Mouse (Mus musculus) liver, embryonic 12.5 days (tissue): Measurements from ENCODE around the gene Irf2bp2. TPM values are rescaled to one million over a fixed set of nuclear protein-coding genes. Genes with fewer than 3 reads are reported as not detected.

Source experiments
- ATAC-seq: fragments of 200-750 bp; cut with Nextera tagmentation; 2 replicates; pipeline ENCODE4 v1.8.0; 2017; ENCODE audit warnings: moderate number of reproducible peaks, mild to moderate bottlenecking, moderate library complexity
- H3K27ac ChIP-seq: fragments of 300-500 bp; sonication (generic); 2 replicates; pipeline ENCODE4 v1.5.1; 2016; ENCODE audit warnings: mild to moderate bottlenecking
- H3K27me3 ChIP-seq: fragments of 300-500 bp; sonication (generic); replicated peaks from 2 replicates; pipeline ENCODE4 v1.6.1; 2016; ENCODE audit warnings: mild to moderate bottlenecking, moderate library complexity
- H3K36me3 ChIP-seq: fragments of 300-500 bp; sonication (generic); 2 replicates; pipeline ENCODE4 v1.6.1; 2016; ENCODE audit warnings: mild to moderate bottlenecking, moderate library complexity
- H3K4me1 ChIP-seq: fragments of 300-500 bp; sonication (generic); 2 replicates; pipeline ENCODE4 v1.6.1; 2016
- H3K4me2 ChIP-seq: fragments of 300-500 bp; sonication (generic); 2 replicates; pipeline ENCODE4 v1.6.1; 2016; ENCODE audit warnings: mild to moderate bottlenecking, moderate library complexity
- H3K4me3 ChIP-seq: fragments of 300-500 bp; sonication (generic); 2 replicates; pipeline ENCODE4 v1.5.1; 2016; ENCODE audit warnings: mild to moderate bottlenecking, moderate library complexity
- H3K9ac ChIP-seq: fragments of 300-500 bp; sonication (generic); 2 replicates; pipeline ENCODE4 v1.6.1; 2016; ENCODE audit warnings: mild to moderate bottlenecking, moderate library complexity
- H3K9me3 ChIP-seq: fragments of 300-500 bp; sonication (generic); replicated peaks from 2 replicates; pipeline ENCODE4 v1.6.1; 2016; ENCODE audit warnings: mild to moderate bottlenecking, moderate library complexity
- WGBS: fragments of 180-500 bp; shearing (Covaris S2); methylation state at CpG from one replicate; pipeline ENCODE4 v1.1.7; 2016; ENCODE audit not compliant: insufficient replicate concordance; 5-methylcytosine and 5-hydroxymethylcytosine counted together
- polyA plus RNA-seq: library from polyadenylated mRNA; unstranded; fragments of >200 nt; fragmentation: Nextera tagmentation; extraction: Ambion mirVana; gene quantifications from 2 replicates; pipeline ENCODE4 v1.2.1, GENCODE M21; 2016

The Irf2bp2 gene
- polyA plus RNA-seq, 1 experiment from 2014 or later: 5.5 TPM

DNA sequence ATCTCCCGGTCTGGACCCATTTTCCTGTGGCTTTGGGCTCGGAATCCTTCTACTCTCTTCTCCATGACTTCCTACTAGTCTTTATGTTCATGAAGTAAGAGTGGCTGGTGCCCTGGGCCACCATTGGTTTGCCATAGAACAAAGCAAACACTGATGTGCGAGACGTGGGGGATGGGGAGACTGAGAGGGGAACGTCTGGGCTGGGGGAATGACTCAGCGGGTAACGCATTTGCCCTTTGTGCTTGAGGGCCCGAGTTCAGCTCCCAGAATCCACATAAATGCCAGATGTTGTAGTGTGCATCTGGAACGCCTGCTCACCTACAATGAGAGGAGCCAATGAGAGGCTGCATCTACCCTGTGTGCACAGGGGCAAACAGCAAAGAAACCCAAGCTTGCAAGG is 36.4 kb downstream of the Irf2bp2 start:
- Histone ChIP-seq H3K4me1 (peaks cover 7% of the 10 kb centered on the region), H3K36me3 (no peaks in the 10 kb centered on the region), H3K9ac (no peak overlapping the region), H3K4me3 (no peak overlapping the region), H3K27ac (no peak overlapping the region), H3K9me3 (no peaks in the 10 kb centered on the region), H3K4me2 (no peak overlapping the region), H3K27me3 (no peaks in the 10 kb centered on the region)
- WGBS: 36% methylated on average over 9 of the region's 9 CpGs
- ATAC-seq: no peak

DNA sequence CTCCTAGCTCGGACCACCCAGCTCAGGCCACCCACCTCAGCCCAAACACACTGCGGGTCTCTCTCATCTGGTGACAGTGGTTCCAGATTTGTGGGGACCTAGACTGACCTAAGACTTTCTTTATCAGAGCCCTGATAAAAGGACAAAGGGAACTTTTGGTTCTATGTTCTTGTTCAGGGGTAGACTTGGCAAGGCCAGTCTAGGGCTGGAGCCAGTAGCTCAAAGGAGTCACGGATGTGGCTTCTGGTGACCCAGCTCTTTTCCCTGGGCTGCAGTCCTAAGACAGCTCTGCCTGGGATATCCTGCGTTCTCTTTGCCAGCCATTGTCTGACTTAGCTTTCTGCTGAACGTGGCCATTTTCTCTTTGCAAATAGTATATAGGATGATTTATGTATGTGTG is 37.1 kb downstream of the Irf2bp2 start:
- H3K9me3 ChIP-seq: no peaks in the 10 kb centered on the region
- 80% methylated on average over 5 of the region's 5 CpGs for WGBS
- H3K4me1 ChIP-seq: peaks cover 7% of the 10 kb centered on the region
- no peak overlapping the region for H3K4me3 ChIP-seq
- H3K27ac ChIP-seq: no peak overlapping the region
- no peaks in the 10 kb centered on the region for H3K36me3 ChIP-seq
- no peak for ATAC-seq
- H3K4me2 ChIP-seq: no peak overlapping the region
- no peaks in the 10 kb centered on the region for H3K27me3 ChIP-seq
- no peak overlapping the region for H3K9ac ChIP-seq

DNA sequence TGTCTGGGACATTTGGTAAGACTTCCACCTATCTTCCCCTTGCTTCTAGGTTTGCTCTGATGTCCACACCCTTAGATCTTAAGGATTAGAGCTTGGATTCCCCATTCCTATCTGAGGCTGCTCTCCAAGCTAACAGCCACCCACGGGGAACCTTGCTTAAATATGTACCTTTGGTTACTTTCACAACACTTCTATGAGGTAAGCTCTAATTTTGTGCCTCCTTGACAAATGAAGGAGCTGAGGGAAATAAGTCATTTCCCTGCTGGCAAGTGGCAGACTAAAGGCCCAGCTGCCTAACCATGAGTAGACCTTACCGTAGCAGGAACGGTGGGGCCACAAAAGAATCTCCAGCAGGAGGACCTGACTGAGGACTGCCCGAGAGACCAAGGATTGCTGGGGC is 39.0 kb downstream of the Irf2bp2 start:
- H3K27ac ChIP-seq: no peak overlapping the region
- H3K4me3 ChIP-seq: no peak overlapping the region
- no peaks in the 10 kb centered on the region for H3K27me3 ChIP-seq
- no peak overlapping the region for H3K9ac ChIP-seq
- no peaks in the 10 kb centered on the region for H3K9me3 ChIP-seq
- no peak for ATAC-seq
- H3K36me3 ChIP-seq: no peaks in the 10 kb centered on the region
- H3K4me2 ChIP-seq: no peak overlapping the region
- H3K4me1 ChIP-seq: peaks cover 7% of the 10 kb centered on the region
- WGBS: 70% methylated on average over 4 of the region's 4 CpGs

DNA sequence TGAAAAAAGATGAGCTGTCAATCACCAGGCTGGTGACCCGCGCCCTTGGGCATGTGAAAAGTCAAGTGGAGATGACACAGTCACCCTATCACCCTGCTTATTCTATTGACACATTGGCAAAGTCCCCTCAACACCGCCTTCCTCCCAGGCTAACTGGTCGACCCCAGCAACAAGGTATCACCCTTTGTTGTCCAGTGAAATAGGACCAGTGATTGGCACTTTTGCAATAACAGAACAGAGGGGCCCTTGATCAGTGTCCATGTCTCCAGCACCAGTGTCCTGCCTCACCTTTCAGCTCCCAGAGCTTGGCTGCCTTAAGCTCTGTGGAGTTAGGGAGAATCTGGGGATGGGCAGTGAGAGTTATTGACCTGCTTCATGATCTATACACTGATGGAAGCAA is 41.9 kb downstream of the Irf2bp2 start:
- H3K4me3 ChIP-seq: no peak overlapping the region
- no peak overlapping the region for H3K9ac ChIP-seq
- H3K9me3 ChIP-seq: no peaks in the 10 kb centered on the region
- no peak overlapping the region for H3K4me2 ChIP-seq
- no peak overlapping the region for H3K27ac ChIP-seq
- H3K27me3 ChIP-seq: no peaks in the 10 kb centered on the region
- ATAC-seq: no peak
- H3K36me3 ChIP-seq: no peaks in the 10 kb centered on the region
- 59% methylated on average over 4 of the region's 4 CpGs for WGBS
- H3K4me1 ChIP-seq: no peaks in the 10 kb centered on the region

DNA sequence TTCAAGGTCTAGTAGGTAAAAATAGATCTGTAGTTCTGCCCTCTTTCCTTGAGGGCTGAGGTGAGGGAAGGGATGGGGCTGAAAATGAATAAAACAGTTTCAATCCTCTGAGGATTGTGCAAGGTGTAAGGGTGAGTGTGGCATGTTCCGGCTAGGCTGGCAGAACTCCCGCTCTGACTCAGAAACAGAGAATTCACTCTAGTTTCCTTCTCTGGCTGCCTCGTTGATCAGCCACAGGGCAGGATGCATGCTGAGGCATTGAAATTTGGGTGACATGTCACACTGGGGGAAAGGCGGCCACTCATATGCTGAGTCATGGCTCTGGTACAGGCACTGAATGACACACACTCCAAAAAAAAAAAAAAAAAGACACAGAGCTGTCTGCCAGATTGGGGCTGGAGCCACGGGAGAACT is 42.8 kb downstream of the Irf2bp2 start:
- ATAC-seq: no peak

DNA sequence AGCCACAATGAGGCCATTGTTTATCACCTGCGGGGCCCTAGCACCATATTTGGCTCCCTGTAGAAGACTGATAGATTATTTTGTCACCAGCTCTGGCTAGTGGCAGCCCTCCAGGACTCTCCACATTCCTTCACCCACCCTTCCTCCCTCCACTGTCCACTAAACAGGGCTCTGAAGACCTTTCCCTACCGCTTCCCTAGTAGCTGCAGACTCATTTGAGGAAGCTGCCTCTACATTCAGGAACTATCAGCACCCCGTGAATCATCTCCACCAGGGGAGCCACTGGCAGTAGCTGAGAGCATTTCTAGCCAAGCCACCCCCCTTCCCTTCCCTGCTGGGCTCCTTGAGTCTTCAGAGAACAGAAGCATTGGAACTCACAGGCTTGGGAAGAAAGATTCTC is 45.9 kb downstream of the Irf2bp2 start:
- Histone ChIP-seq H3K4me3 (no peak overlapping the region), H3K36me3 (no peaks in the 10 kb centered on the region), H3K9me3 (no peaks in the 10 kb centered on the region), H3K27me3 (no peaks in the 10 kb centered on the region), H3K4me2 (no peak overlapping the region), H3K27ac (no peak overlapping the region), H3K9ac (no peak overlapping the region), H3K4me1 (no peaks in the 10 kb centered on the region)
- WGBS: 40% methylated on average over 3 of the region's 3 CpGs
- ATAC-seq: no peak

More for the DNA sequence above, 42.8 kb downstream of the Irf2bp2 start:
- WGBS: 24% methylated on average over 5 of the region's 5 CpGs
- Histone ChIP-seq H3K4me1 (no peaks in the 10 kb centered on the region), H3K27ac (no peak overlapping the region), H3K4me2 (no peak overlapping the region), H3K4me3 (no peak overlapping the region), H3K27me3 (no peaks in the 10 kb centered on the region), H3K9me3 (no peaks in the 10 kb centered on the region), H3K9ac (no peak overlapping the region), H3K36me3 (no peaks in the 10 kb centered on the region)

DNA sequence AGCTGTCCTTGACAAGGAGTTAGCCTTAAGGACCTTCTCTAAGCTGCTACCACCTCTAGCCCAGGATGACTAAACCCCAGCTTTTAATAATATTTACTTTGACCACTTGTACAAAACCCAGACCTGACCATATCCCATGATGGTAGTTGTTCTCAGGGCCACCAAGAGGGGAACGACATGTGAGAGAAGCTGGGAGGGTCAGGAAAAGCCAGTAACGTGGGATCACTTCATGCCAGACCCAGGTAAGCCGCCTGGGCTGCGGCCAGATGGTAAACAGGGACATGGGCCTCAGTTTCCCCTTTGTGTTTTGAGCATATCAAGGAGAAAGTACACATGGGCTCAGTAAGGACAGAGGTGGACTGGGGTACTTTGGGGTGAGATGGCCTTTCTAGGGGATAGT is 46.4 kb downstream of the Irf2bp2 start:
- Histone ChIP-seq H3K4me1 (no peaks in the 10 kb centered on the region), H3K27me3 (no peaks in the 10 kb centered on the region), H3K9ac (no peak overlapping the region), H3K9me3 (no peaks in the 10 kb centered on the region), H3K4me3 (no peak overlapping the region), H3K36me3 (no peaks in the 10 kb centered on the region), H3K27ac (no peak overlapping the region), H3K4me2 (no peak overlapping the region)
- WGBS: 70% methylated on average over 4 of the region's 4 CpGs
- ATAC-seq: no peak

DNA sequence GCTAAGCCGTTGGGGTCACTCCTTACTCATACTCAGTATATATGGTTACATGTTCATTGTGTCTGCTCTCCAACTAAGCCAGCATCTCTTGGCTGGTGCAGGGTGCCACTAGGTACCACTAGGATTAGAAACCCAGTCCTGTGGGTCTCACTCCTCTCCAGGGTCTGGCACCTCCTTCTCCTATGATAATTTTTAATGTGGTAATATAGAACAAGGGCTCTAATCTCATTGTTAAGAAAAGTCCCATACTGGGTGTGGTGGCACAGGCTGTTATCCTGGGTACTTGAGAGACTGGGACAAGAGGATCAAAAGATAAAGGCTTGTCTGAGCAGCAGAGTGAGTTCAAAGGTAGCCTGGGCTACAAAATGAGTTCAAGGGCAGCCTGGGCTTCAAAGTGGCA is 47.3 kb downstream of the Irf2bp2 start:
- Histone ChIP-seq H3K36me3 (no peaks in the 10 kb centered on the region), H3K27ac (no peak overlapping the region), H3K9ac (no peak overlapping the region), H3K4me2 (no peak overlapping the region), H3K27me3 (no peaks in the 10 kb centered on the region), H3K4me1 (no peaks in the 10 kb centered on the region), H3K9me3 (no peaks in the 10 kb centered on the region), H3K4me3 (no peak overlapping the region)
- no peak for ATAC-seq
- WGBS: 58% methylated on average over 1 of the region's 1 CpGs

DNA sequence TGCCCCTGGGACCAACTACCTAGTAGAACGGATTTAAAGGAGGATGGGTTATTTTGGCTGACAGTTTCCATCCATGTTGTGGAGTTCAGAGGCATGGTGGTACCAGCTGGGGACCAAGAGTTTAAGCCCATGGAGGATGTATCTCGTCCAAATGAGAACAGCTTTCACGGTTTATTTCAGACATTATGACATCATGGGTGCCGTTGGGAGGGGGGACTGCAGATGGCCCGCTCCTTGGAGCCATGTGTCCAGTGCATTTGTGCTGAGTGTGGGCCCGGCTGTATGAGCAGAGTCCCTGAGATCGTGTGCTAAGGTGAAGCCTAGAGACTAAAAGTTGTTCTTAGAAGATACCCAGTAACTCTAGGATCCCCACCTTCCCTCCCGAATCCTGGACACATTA is 50.4 kb downstream of the Irf2bp2 start:
- ATAC-seq: no peak
- 0 out of 2 replicates have a peak, but pooled peaks cover 4% of the 10 kb centered on the region for H3K27me3 ChIP-seq
- no peak overlapping the region for H3K4me3 ChIP-seq
- no peaks in the 10 kb centered on the region for H3K9me3 ChIP-seq
- H3K9ac ChIP-seq: no peak overlapping the region
- 70% methylated on average over 8 of the region's 8 CpGs for WGBS
- H3K36me3 ChIP-seq: no peaks in the 10 kb centered on the region
- peaks cover 15% of the 10 kb centered on the region for H3K4me1 ChIP-seq
- no peak overlapping the region for H3K4me2 ChIP-seq
- no peak overlapping the region for H3K27ac ChIP-seq

DNA sequence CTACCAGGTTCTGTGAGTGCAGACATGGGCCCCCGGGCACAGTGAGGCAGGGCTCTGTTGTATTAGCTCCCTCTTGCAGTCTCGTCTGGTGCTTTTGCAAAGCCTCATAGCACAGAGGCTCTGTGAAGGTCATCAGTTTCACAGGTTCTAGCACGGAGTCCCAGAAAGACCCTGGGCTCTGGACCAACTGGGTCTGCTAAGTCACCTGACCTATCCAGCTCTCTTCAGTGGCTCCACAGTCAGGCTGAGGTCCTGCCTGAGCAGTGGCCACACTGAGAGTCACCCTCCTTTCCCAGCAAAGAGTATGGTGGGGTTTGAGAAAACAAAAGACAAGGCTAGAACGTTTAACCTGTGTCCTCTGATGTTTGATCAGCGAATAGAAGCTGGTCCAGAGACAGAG is 51.0 kb downstream of the Irf2bp2 start:
- Histone ChIP-seq H3K36me3 (no peaks in the 10 kb centered on the region), H3K9ac (no peak overlapping the region), H3K4me2 (no peak overlapping the region), H3K4me1 (peaks cover 17% of the 10 kb centered on the region), H3K4me3 (no peak overlapping the region), H3K27ac (no peak overlapping the region), H3K9me3 (no peaks in the 10 kb centered on the region), H3K27me3 (0 out of 2 replicates have a peak, but pooled peaks cover 4% of the 10 kb centered on the region)
- ATAC-seq: no peak
- WGBS: 55% methylated on average over 5 of the region's 5 CpGs

DNA sequence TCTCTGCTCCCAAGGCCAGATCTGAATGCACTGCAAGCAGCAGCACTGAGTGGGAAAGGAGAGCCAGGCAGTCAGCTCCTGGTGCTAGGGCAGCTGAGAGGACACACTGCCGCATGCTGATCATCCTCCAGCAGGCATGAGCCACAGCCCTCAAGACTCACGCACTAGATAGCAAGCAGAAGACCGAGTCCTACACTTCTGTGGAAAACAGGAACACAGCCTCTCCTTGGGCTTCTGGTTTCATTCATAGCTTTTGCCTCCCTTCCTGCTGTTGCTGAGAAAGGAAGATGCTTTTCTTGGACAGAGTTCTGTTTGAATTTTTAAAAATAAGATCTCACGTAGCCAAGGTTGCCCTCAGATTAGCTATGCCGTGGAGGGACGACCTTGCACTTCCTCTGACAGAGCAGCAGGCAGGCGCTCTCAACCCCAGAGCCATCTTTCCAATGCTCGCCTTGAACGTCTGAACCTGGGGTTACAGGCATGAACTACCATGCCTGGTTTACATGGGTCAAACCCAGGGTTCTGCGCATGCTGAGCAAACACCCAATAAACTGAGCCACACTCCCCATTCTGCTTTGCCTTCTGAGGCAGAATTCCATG is 51.6 kb downstream of the Irf2bp2 start:
- ATAC-seq: no peak
- Histone ChIP-seq H3K4me3 (no peak overlapping the region), H3K27me3 (0 out of 2 replicates have a peak, but pooled peaks cover 4% of the 10 kb centered on the region), H3K4me2 (no peak overlapping the region), H3K9ac (no peak overlapping the region), H3K27ac (no peak overlapping the region), H3K4me1 (peaks cover 18% of the 10 kb centered on the region), H3K9me3 (no peaks in the 10 kb centered on the region), H3K36me3 (no peaks in the 10 kb centered on the region)
- WGBS: 49% methylated on average over 10 of the region's 10 CpGs

DNA sequence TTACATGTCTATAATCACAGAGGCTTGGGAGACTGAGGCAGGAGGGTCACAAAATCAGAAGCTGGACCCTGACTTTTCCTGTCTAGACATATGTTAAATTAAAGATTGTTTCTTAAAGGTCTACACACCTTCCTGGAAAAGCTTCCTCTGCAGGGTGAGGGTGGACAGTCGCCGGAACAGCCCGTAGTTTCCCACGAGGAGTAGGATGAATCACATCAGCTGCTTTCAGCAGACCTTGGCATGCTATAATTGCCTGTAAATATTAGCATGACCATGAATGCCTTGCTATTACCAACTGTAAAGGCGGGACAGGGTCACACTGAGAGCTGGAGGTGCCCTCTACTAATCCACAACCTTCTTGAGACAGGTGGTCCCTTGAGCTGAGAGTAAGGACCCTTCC is 53.5 kb downstream of the Irf2bp2 start:
- no peak for ATAC-seq
- H3K4me1 ChIP-seq: peaks cover 22% of the 10 kb centered on the region
- H3K9me3 ChIP-seq: no peaks in the 10 kb centered on the region
- no peak overlapping the region for H3K27ac ChIP-seq
- H3K4me3 ChIP-seq: no peak overlapping the region
- H3K9ac ChIP-seq: no peak overlapping the region
- no peak overlapping the region for H3K4me2 ChIP-seq
- WGBS: 64% methylated on average over 5 of the region's 5 CpGs
- H3K36me3 ChIP-seq: no peaks in the 10 kb centered on the region
- H3K27me3 ChIP-seq: 0 out of 2 replicates have a peak, but pooled peaks cover 4% of the 10 kb centered on the region
